Mouse (Mus musculus) myocyte (in vitro differentiated cells): Measurements from ENCODE around the gene Prkca.
"Not testable (repeated sequence)": the region's sequence is repeated elsewhere in the genome, so short reads cannot be mapped to it uniquely, and the experiment has no call there.

Source experiments
- CEBPB ChIP-seq: IDR thresholded peaks from 2 replicates; pipeline ENCODE4 v1.6.1; 2011; ENCODE audit warnings: mild to moderate bottlenecking, moderate library complexity; ENCODE audit not compliant: poor library complexity, insufficient read depth, severe bottlenecking
- E2F4 ChIP-seq: IDR thresholded peaks from one replicate; pipeline ENCODE4 v1.6.1; 2011; ENCODE audit warnings: mild to moderate bottlenecking, control low read depth, moderate library complexity; ENCODE audit not compliant: insufficient read depth
- MYOD1 ChIP-seq, 3 experiments: IDR thresholded peaks; one replicate each; pipeline ENCODE4 v1.6.1; 2011; ENCODE audit warnings: control low read depth in 2 of 3, low read depth in 2 of 3, mild to moderate bottlenecking in 2 of 3, moderate library complexity in 1 of 3; ENCODE audit not compliant: insufficient read length in 2 of 3, control insufficient read depth in 1 of 3
- MYOG ChIP-seq, 3 experiments: IDR thresholded peaks; one replicate each; pipeline ENCODE4 v1.6.1; 2011; ENCODE audit warnings: control low read depth in 2 of 3, low read depth in 2 of 3, mild to moderate bottlenecking in 2 of 3; ENCODE audit not compliant: insufficient read length in 2 of 3, control insufficient read depth in 1 of 3, insufficient read depth in 1 of 3
- POLR2A ChIP-seq: IDR thresholded peaks from one replicate; pipeline ENCODE4 v1.6.1; 2011; ENCODE audit warnings: low read depth, mild to moderate bottlenecking, control low read depth, moderate library complexity; ENCODE audit not compliant: insufficient read length
- POLR2AphosphoS2 ChIP-seq: IDR thresholded peaks from one replicate; pipeline ENCODE4 v1.6.1; 2011; ENCODE audit warnings: low read depth, control low read depth; ENCODE audit not compliant: insufficient read length
- TCF12 ChIP-seq: IDR thresholded peaks from one replicate; pipeline ENCODE4 v1.6.1; 2011; ENCODE audit warnings: mild to moderate bottlenecking, control low read depth; ENCODE audit not compliant: poor library complexity, insufficient read depth, severe bottlenecking
- TCF3 ChIP-seq: IDR thresholded peaks from one replicate; pipeline ENCODE4 v1.6.1; 2011; ENCODE audit warnings: low read depth, control low read depth; ENCODE audit not compliant: insufficient read length
- USF1 ChIP-seq: IDR thresholded peaks from one replicate; pipeline ENCODE4 v1.6.1; 2011; ENCODE audit warnings: low read depth, mild to moderate bottlenecking, control low read depth, moderate library complexity

DNA sequence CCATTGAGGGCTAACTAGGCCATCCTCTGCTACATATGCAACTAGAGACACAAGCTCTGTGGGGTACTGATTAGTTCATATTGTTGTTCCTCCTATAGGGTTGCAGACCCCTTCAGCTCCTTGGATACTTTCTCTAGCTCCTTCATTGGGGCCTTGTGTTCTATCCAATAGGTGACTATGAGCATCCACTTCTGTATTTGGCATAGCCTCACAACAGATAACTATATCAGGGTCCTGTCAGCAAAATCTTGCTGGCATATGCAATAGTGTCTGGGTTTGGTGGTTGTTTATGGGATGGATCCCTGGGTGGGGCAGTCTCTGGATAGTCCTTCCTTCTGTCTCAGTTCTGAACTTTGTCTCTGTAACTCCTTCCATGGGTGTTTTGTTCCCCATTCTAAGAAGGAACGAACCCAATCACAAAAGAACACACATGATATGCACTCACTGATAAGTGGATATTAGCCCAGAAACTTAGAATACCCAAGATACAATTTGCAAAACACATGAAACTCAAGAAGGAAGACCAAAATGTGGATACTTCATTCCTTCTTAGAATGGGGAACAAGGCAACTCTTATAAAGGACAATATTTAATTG is 256.5 kb downstream of the Prkca start:
- not testable (repeated sequence) for TF ChIP-seq POLR2AphosphoS2; POLR2A; TCF3; USF1; E2F4; MYOG (IDR thresholded peaks at IDR 0.05; ENCODE audit: control insufficient read depth in 1 of 3, insufficient read depth in 1 of 3, insufficient read length in 2 of 3, low read depth in 2 of 3); CEBPB; MYOD1 (IDR thresholded peaks at IDR 0.05; ENCODE audit: control insufficient read depth in 1 of 3, insufficient read length in 2 of 3, low read depth in 2 of 3); TCF12
